Mouse (Mus musculus) Patski (cell line): ENCODE data around the gene Kifc3. TPM values are rescaled to one million over a fixed set of nuclear protein-coding genes. Genes with fewer than 3 reads are reported as not detected.
A peak's percentile ranks its signal among the peaks of the same experiment; 100 is the strongest.

ENCODE experiments used
- ATAC-seq: fragments of 100-300 bp; one replicate; pipeline ENCODE4 v1.8.0; 2021
- CTCF ChIA-PET: fragments of 350-600 bp; sonication (Branson Sonifier 250); formaldehyde crosslinking; loops from one replicate; lab custom pipeline; 2022; ENCODE audit warnings: inconsistent platforms; lab: Charles Lee
- POLR2A ChIA-PET: fragments of 350-600 bp; sonication (Branson Sonifier 250); formaldehyde crosslinking; loops from one replicate; lab custom pipeline; 2022; ENCODE audit warnings: antibody characterized with exemption, inconsistent platforms; lab: Charles Lee
- DNase-seq: peaks from one replicate; pipeline ENCODE4 v3.0.0-alpha.2; 2011; ENCODE audit warnings: low read depth, low spot score
- H3K27me3 ChIP-seq: fragments of 371-371 bp; one replicate; pipeline ENCODE4 v1.5.1; 2021
- CTCF ChIP-seq: fragments of 100-300 bp; IDR thresholded peaks from one replicate; pipeline ENCODE4 v1.5.1; 2021
- in situ Hi-C: fragments of 300-500 bp; cut with MboI; formaldehyde crosslinking; loops from 3 replicates; pipeline ENCODE4 v1.11.1; 2018; ENCODE audit warnings: low pct_unique_long_range_greater_than_20kb, mixed read lengths
- polyA plus RNA-seq: library from polyadenylated mRNA; unstranded; gene quantifications from one replicate; pipeline ENCODE4 v1.2.3, GENCODE M21; 2021

Gene Kifc3
- polyA plus RNA-seq, 1 experiment from 2014 or later = 158 TPM

DNA sequence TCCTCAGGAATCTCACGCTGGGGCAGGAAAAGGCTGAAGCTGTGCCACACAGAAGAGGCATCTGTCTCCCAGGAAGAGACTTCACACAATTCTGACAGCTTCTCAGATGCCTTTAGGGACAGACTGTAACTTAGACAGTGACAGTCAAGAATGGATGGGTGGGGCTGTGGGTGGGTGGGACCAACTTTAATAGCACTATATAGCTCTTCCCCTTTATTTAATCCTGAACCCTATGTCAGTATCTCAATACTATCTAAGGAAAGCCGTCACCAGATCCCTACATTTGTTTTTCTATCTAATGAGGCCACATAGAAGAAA lies 24.5 kb upstream of the Kifc3 start:
- POLR2A ChIA-PET = no interaction called here
- TF ChIP-seq CTCF = no peak
- in situ Hi-C loops = no loop called here
- DNase-seq (no peak), ATAC-seq (no peak)
- CTCF ChIA-PET = no interaction called here
- no peaks in the 10 kb centered on the region for H3K27me3 ChIP-seq

- DNase-seq (no peak), ATAC-seq (no peak)
- POLR2A ChIA-PET = no interaction called here
- no peak for TF ChIP-seq CTCF
- H3K27me3 ChIP-seq = no peaks in the 10 kb centered on the region
- CTCF ChIA-PET = no interaction called here
- in situ Hi-C loops = no loop called here
These were observed 23.9 kb upstream of the Kifc3 start for GRCm38 (mm10) chr8:95226251-95227150.

- DNase-seq (no peak), ATAC-seq (no peak)
- ChIA-PET POLR2A (no interaction called here), CTCF (interaction anchor here (0.8 to 1.8 kb wide), 2 partner anchors 10 to 12 kb away, joined by 3 to 9 read pairs; no protein-coding TSS in a partner anchor)
- TF ChIP-seq CTCF = no peak
- in situ Hi-C loops = no loop called here
- H3K27me3 ChIP-seq = no peaks in the 10 kb centered on the region
These were observed 21.4 kb upstream of the Kifc3 start for GRCm38 (mm10) chr8:95223969-95224368.

DNA sequence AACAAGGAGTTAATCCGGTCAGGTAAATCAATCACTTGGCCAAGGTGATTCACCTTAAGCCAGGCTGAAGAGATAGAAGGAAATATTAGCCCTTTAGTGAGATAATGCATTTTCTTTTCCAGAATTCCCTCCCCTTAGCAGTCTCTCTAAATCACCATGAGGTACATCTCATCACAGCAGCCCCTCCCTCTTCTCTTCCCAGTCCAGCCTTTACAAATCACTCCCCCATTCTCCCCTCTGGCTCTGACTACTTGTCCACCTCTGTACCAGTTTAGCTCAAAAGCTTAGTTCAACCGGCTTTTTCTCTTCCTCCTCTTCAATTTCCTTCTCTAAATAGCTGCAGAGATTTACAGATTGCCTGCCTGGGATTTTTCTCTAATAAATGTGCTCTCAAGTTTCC lies 18.4 kb upstream of the Kifc3 start:
- no peak for TF ChIP-seq CTCF
- no peaks in the 10 kb centered on the region for H3K27me3 ChIP-seq
- ATAC-seq = no peak
- POLR2A ChIA-PET = no interaction called here
- CTCF ChIA-PET = interaction anchor here (1.0 to 1.9 kb wide), 4 partner anchors 10 to 17 kb away, joined by 3 to 8 read pairs (median 4); no protein-coding TSS in a partner anchor
- no peak for DNase-seq
- in situ Hi-C loops = no loop called here

DNA sequence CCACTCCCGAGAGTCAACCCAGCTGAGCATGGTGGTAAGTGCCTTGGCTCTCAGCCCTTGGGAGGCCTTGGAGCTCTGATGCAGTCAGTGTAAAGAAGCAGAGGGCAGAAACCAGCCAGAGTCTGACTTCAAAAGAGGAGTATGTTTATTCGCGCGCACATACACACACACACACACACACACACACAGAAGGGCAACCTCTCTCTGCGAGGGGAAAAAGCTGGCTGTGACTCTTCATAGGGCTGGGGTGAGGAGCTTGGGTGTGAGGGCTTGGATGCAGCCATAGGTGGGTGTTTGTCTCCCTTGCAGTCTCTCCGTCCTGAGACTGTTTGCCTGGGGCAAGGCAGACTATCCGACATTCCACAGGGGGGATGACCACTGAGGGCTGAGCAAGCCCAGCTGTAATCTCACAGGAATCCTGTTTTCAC lies 18.0 kb upstream of the Kifc3 start:
- in situ Hi-C loops = no loop called here
- CTCF ChIA-PET = interaction anchor here (1.0 to 1.9 kb wide), 4 partner anchors 10 to 18 kb away, joined by 3 to 8 read pairs (median 4); no protein-coding TSS in a partner anchor
- POLR2A ChIA-PET = no interaction called here
- no peak for TF ChIP-seq CTCF
- DNase-seq = peak; percentile 27
- no peaks in the 10 kb centered on the region for H3K27me3 ChIP-seq
- peak; percentile 57 for ATAC-seq

GRCm38 (mm10) chr8:95219623-95220022 lies 17.0 kb upstream of the Kifc3 start:
- H3K27me3 ChIP-seq = no peaks in the 10 kb centered on the region
- CTCF ChIA-PET = interaction anchor here (1.5 to 1.9 kb wide), 2 partner anchors 11 to 118 kb away, joined by 3 to 8 read pairs; no protein-coding TSS in a partner anchor
- DNase-seq (no peak), ATAC-seq (no peak)
- peak; percentile 41 for TF ChIP-seq CTCF
- in situ Hi-C loops = no loop called here
- POLR2A ChIA-PET = no interaction called here

DNA sequence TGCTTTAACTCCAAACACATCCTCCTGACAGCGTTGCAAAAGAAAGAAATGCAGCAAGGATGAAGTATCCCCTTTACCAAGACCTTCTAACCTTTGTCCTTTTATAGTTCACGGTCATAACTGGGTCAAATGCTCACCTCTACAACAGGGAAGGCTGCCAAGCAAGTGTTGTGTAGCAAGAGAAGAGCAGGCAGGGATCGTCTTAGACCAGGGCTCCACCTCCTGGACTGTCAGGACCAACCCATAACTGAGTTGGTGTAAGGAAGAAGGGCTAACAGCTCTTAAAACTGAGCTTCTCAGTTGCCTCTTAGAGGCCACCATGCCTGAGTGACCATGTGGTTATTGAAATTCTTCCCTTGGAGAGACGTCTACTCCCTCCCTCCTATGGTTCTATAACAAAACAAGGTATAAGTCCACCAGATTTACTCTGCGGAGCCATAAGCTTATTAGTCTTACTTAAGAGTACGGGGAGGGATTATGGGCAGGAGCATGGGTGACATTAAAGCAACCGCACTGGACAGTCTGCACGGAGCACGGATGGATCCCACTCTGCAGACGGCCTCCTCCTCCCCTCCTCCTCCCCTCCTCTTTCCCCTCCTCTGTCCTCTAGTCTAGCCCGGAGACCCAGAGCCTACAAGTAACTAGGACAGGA lies 13.2 kb upstream of the Kifc3 start:
- ChIA-PET POLR2A (no interaction called here), CTCF (interaction anchor here (1.1 to 2.8 kb wide), 2 partner anchors 12 to 20 kb away, joined by 4 to 7 read pairs; no protein-coding TSS in a partner anchor)
- in situ Hi-C loops = no loop called here
- ATAC-seq (no peak), DNase-seq (no peak)
- no peaks in the 10 kb centered on the region for H3K27me3 ChIP-seq
- TF ChIP-seq CTCF = no peak

- no peaks in the 10 kb centered on the region for H3K27me3 ChIP-seq
- POLR2A ChIA-PET = no interaction called here
- in situ Hi-C loops = loop anchor here (10.0 kb wide), 2 partner anchors 75 to 185 kb away; no protein-coding TSS in a partner anchor
- ATAC-seq = peak; percentile 57
- peak; percentile 67 for DNase-seq
- no peak for TF ChIP-seq CTCF
- CTCF ChIA-PET = interaction anchor here (0.7 kb wide), 1 partner anchor 46 kb away, joined by 3 read pairs; no protein-coding TSS in a partner anchor
These were observed 7.3 kb upstream of the Kifc3 start for GRCm38 (mm10) chr8:95209924-95210323.

DNA sequence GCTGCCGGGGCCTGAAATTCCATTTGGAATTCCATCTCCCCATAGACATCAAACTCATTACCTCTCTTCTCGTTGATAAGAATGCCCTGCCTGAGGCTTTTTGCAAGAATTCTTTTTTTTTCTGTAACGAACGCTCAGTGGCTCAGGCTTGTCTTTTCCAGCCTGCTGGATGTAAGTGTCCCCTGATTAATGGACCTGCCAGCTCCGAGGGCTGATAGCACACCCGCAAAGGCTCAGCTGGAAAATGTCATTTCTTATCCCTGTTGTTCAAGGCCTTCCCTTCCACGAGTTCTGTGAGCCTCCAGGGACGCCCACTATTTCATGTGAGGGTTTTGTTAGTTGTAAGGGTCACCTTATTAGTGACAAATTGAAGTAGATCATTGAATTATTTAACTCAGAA lies 3.3 kb upstream of the Kifc3 start:
- ChIA-PET POLR2A (interaction anchor here (1.2 kb wide), 1 partner anchor 66 kb away, joined by 3 read pairs; no protein-coding TSS in a partner anchor), CTCF (interaction anchor here (1.0 kb wide), 1 partner anchor 30 kb away, joined by 3 read pairs; no protein-coding TSS in a partner anchor)
- ATAC-seq = no peak
- in situ Hi-C loops = loop anchor here (10.0 kb wide), 2 partner anchors 71 to 181 kb away; no protein-coding TSS in a partner anchor
- no peak for DNase-seq
- no peak for TF ChIP-seq CTCF
- H3K27me3 ChIP-seq = no peaks in the 10 kb centered on the region

DNA sequence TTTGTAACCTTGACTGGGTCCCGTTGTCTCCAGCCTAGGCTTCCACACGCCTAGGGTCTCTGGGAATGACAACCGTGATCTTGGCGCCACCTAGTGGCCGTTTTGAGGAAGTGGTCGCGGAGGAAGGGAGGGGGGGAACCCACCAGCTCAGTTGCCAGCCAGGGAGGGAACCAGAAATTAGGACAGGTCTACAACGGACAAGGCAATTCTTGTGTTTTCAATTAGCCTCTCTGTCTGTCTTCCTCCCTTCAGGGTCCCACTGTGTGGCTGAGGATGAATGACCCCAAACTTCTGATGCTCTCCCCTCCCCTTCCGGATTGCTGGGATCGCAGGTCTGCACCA lies 1.4 kb upstream of the Kifc3 start:
- ATAC-seq (no peak), DNase-seq (peak; percentile 22)
- TF ChIP-seq CTCF = peak; percentile 94
- no peaks in the 10 kb centered on the region for H3K27me3 ChIP-seq
- ChIA-PET CTCF (interaction anchor here (0.9 to 2.7 kb wide), 10 partner anchors 11 to 105 kb away, joined by 3 to 7 read pairs (median 4); no protein-coding TSS in a partner anchor), POLR2A (interaction anchor here (1.8 kb wide), 1 partner anchor 103 kb away, joined by 5 read pairs; no protein-coding TSS in a partner anchor)
- in situ Hi-C loops = loop anchor here (5.0 to 10.0 kb wide), 3 partner anchors 69 to 262 kb away; no protein-coding TSS in a partner anchor
